Mouse (Mus musculus): ENCODE data around the gene Dmrt1. TPM values are rescaled to one million over a fixed set of nuclear protein-coding genes. Genes with fewer than 3 reads are reported as not detected.

Gene Dmrt1
- total RNA-seq, 2 experiments from 2014 or later: not detected

DNA sequence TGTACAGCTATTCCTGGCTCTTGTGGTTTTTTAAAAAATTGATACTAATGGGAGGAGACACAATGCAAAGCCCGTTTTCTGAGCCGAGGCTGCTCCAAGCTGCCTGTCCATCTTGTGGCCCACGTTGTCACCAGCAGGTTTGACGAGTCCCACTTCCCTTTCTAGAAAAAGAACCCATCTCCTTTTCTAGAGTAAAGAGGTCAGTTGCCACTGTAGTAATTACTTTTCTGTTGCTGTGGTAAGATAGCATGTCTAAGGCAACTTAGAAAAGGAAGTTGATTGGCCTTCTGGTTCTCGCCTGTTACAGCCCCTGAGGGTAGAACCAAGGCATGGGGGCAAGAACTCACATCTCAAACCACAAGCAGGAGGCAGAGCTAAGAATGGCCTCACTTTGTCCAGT, 45.6 kb downstream of the Dmrt1 start:
- ATAC-seq (replicated peaks; ENCODE audit: low FRiP score, poor library complexity, severe bottlenecking): no peak

GRCm38 (mm10) chr19:25564430-25564829, 59.0 kb downstream of the Dmrt1 start:
- ATAC-seq (replicated peaks; ENCODE audit: low FRiP score, poor library complexity, severe bottlenecking): no peak

GRCm38 (mm10) chr19:25569778-25570177, 64.4 kb downstream of the Dmrt1 start:
- no peak for ATAC-seq (replicated peaks; ENCODE audit: low FRiP score, poor library complexity, severe bottlenecking)

DNA sequence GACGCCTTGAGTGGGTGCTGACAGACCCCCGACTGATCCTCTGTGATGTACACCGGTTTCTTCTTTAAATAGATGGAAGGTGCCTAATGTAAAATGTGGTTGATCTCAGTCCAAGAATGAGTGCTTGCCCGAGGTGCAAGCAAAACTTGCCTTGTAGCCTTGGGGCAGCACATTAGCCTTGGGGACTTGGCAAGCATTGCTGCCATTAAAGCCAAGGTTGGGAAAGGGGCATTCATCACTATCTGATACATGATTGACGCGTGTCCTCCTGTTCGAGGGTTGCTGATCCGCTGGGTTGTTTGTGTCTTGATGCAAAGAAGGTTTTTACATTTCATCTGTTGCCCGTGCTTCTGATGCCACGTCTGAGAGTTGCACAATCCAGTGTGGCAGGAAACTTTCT, 69.0 kb downstream of the Dmrt1 start:
- ATAC-seq (replicated peaks; ENCODE audit: low FRiP score, poor library complexity, severe bottlenecking): no peak

DNA sequence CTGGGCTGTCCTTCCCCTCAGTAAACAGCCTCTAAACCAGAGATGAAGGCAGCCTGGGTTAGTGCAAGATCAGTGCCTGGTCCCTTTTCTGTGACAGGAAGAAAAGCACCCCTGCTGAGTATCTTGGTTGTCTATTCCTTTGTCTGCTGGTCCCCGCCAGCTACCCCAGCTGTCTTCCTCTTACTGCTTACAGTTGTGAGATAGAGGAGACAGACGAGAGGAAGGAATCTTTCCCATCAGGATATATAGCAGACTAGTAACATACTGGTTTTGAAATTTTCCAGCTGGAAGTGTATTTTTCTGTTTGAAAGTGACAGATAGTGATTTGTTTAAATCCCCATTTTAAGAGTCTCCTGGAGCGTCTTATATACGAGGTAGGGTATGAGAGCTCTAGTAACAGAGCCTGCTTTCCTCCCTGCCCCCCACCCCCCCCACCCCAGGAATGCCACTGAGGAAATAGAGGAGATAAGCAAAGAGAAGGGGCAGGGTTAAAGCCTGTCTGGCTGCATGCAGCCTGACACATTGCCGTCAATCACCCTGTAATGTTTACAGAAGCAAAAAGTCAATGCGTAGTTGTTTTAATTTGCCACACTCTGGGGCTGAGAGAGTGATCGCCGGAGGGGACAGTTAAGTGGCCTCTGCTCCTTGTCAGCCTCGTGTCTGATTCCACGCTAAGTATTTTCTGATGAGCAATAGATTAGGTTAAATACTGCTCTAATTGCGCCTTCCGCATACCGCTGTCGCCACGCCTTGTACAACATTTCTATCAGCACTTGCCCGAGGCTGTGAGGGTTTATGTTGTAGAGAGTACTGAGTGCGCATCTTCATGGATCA, 69.8 kb downstream of the Dmrt1 start:
- no peak for ATAC-seq (replicated peaks; ENCODE audit: low FRiP score, poor library complexity, severe bottlenecking)

- ATAC-seq (replicated peaks; ENCODE audit: low FRiP score, poor library complexity, severe bottlenecking): no peak
These were observed 72.9 kb downstream of the Dmrt1 start for GRCm38 (mm10) chr19:25578358-25578757.

- ATAC-seq (replicated peaks; ENCODE audit: low FRiP score, poor library complexity, severe bottlenecking): no peak
These were observed 74.0 kb downstream of the Dmrt1 start for GRCm38 (mm10) chr19:25579440-25579839.

DNA sequence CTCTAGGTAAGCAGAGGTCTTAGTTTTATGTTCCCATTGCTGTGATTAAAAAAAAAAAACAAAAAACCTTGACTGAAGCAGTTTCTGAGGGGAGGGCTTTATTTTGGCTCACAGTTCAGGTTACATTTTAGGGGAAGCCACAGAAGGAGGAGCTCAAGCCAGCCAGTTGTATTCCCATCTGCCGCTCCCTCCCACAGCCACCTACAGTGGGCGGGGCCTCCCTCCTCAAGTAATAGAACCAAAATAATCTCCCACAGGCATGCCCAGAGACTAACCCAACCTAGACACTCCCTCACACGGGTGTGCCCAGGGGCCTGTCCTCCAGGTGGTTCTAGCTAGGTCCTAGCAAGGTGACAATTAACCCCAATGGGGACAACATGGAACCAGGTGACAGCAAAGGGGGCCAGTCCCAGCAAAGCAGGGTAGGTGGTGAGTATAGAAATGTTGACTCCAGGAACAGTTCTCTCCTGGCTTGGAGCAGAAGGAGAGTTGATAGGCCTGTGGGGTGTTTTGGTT, 92.4 kb downstream of the Dmrt1 start:
- no peak for ATAC-seq (replicated peaks; ENCODE audit: low FRiP score, poor library complexity, severe bottlenecking)

DNA sequence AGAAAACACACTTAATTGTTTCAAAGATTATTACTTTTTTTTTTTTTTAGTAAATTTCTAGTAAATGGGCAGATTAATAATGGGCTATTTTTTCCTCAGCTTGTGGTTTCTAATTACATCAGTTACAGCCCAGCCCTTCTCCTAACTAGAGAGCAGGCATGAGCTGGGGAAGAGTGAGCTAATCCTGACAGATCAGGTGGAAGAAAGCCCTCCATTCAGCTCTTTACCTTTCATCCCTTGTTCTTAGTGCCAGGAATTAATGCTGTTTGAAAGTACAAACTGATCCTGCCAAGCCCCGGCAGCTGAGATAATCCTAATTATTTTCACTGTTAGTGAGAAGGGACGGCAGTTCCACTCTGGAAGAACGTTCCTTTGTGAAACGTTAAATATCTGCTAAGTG, 93.2 kb downstream of the Dmrt1 start:
- no peak for ATAC-seq (replicated peaks; ENCODE audit: low FRiP score, poor library complexity, severe bottlenecking)

- ATAC-seq (replicated peaks; ENCODE audit: low FRiP score, poor library complexity, severe bottlenecking): no peak
These were observed 96.5 kb downstream of the Dmrt1 start for GRCm38 (mm10) chr19:25601966-25602365.

DNA sequence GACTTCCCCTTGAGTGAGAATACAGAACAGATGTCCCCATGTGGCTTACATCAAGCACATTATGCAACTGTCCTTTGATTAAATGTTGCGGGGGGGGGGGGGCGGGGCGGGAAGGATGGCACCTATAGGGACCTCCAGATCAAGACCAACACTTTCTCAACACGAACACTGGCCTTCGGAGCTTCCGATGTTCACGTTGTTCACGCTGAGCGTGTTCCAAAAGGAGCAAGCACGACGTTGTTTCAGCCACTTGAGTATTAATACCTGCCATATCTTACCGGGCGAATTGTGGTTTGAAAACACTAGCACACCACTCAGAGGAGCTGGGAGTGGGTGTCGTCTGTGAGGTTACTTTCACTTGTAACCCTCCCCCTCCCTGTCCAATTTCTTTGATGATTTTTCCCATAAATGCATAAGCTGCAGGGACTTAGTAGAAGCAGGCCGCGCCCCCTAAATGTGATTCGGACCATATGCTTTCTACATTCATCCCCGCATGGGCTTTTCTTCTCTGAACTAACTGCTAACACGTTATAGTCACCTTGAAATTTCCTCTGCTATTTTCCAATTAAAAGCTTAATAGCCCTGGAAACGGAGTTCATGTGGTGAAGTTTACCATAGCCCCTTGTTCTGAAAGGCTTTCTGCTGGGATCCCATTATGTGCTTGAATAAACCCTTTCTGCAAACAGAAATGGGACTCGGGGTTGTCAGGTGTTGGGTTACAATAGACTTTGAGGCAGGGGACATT, 102.2 kb downstream of the Dmrt1 start:
- ATAC-seq (replicated peaks; ENCODE audit: low FRiP score, poor library complexity, severe bottlenecking): no peak

DNA sequence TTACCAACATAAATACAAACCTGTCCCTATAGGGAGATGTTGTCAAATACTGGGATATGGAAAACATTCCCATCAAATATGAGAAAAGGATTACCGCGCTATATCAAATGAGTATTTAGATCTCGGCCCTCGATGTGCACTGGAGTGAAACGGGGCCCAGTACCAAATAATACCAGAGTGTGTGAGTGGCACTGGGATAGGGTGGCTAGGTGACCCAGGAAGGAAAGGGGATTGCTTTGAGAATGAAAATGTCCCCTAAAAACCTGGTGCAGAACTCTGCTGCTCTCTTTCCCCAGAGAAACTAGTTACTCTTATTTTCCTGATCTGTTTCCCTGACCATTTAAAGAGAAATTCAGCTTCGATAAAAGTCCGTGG, 102.8 kb downstream of the Dmrt1 start:
- ATAC-seq (replicated peaks; ENCODE audit: low FRiP score, poor library complexity, severe bottlenecking): no peak

DNA sequence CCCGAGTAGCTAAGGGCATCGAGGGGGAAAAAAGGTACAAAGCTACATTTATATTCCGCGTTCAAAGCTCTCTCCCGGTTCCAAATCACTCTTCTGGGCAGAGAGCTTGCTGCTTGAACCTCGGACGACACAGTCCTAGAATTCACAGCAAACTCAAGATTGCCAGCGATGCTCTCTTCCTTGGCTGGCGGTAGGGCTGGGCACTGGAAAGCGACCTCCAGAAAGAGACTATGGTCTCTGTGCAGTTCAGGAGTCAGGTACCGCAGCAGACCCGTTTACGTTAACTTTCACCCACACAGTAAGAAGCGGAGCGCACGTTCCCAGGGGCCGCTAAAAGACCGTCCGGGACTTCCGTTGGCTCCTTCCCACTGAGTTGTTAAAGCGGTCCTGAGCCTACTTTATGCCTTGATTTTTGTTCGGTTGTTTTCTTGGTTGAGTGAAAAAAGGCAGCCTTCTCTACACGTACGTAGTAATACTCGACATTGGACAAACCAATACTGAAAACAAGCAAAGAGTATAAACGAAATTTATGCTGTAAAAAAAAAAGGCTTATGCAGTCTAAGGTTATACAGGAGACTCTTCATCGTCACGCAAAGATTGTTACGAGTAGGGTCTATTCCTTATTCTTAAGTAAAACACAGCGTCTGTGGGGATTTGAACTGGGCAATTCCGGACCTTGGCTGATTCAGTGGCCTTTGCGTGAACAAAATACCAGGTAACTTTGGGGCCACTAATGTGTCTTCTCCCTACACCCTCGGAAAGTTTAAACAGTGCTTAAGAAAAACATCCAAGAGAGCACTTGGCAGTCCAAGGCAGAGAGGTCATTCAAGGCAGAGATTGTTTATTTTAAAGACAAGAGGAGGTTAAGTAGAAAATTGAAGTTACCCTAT, 103.8 kb downstream of the Dmrt1 start:
- ATAC-seq (replicated peaks; ENCODE audit: low FRiP score, poor library complexity, severe bottlenecking): no peak

DNA sequence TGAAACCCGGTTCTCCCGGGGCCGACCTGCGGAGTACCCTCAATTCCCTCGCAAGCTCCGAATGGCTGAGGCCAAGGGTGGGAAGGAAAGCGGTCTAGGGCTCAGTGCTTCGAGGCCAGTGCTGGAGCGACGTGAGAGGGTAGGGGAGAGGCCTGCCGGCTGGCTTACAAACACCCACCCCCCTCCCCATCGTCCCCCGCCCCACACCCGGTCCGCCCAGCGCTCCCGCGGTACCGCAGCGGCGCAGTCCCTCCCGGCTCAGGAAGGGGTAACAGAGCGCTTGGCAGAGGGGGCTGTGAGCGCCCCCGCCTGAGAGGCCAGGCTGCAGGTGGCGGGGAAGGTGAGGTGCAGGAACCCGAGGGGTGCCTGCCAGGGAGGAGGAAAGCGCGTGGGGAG, 104.6 kb downstream of the Dmrt1 start, which contains the start of gene Dmrt3:
Gene Dmrt3, plus strand, starts transcription at position 287 of the 396 bp plus-strand sequence.
- no peak for ATAC-seq (replicated peaks; ENCODE audit: low FRiP score, poor library complexity, severe bottlenecking)

DNA sequence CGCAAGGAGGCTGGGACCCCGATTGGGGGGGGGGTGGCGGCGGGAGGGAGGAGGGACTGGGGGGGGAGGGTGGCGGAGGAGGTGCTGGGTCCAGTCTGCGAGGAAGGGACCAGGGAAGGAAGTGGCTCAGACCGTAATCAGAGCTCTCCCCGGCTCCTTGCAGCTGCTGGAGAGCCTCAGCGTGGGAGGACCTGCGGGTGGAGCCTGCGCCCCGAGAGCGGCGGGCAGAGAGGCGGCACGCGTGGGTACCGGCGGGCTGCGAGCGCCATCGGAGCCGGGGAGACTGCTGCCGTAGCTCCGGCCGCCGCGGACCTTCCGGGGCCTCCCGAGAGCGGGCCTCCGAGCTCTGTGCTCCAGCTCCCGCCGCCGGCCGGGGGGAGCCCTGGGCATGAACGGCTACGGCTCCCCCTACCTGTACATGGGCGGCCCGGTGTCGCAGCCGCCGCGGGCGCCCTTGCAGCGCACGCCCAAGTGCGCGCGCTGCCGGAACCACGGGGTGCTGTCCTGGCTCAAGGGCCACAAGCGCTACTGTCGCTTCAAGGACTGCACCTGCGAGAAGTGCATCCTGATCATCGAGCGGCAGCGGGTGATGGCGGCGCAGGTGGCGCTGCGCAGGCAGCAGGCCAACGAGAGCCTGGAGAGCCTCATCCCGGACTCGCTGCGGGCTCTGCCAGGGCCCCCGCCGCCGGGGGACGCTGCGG, 105.1 kb downstream of the Dmrt1 start:
- no peak for ATAC-seq (replicated peaks; ENCODE audit: low FRiP score, poor library complexity, severe bottlenecking)

DNA sequence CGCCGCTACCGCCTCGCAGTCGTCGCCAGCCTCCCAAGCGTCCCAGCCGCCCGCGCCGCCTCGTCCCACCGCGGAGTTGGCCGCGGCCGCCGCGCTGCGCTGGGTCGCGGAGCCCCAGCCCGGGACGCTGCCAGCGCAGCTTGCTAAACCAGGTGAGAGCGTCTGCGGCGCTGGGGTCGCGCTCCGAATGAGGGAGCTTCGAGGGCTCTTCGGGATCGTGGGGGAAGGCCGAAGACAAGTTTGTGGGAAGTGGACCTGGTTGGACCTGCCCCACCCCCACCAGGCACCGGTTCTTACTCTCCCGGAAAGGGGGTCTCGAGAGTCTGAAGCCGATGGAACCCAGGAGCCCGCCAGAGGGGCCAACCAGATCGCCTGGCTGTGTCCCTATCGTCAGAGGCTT, 105.7 kb downstream of the Dmrt1 start:
- ATAC-seq (replicated peaks; ENCODE audit: low FRiP score, poor library complexity, severe bottlenecking): no peak

- no peak for ATAC-seq (replicated peaks; ENCODE audit: low FRiP score, poor library complexity, severe bottlenecking)
These were observed 106.7 kb downstream of the Dmrt1 start for GRCm38 (mm10) chr19:25611876-25612805.

DNA sequence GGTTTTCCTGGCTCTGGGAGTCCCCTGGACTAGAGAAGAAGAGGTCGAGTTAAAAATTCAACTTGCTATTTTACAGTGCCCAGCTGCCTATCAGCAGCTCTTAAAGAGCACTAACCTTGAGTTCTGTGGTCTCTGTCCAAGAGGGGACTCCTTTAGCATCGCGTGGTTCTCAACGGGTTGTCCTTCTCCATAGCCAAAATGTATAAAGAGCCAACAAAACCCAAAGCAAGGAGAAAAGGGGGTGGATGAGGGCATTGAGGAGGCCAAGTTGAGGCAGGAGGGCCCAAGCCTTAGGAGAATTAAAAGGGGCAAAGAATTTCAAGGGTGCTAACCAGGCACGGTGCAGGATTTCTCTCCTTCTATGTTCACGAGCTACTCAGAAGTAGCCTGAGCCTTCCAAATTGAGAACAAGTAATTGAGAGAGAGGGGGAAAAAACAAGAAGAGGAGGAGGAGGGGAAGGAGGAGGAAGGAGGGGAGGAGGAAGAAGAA, 107.4 kb downstream of the Dmrt1 start:
- no peak for ATAC-seq (replicated peaks; ENCODE audit: low FRiP score, poor library complexity, severe bottlenecking)
